Mouse (Mus musculus): ENCODE results near the gene Trim65.
"Not testable (repeated sequence)": the region's sequence is repeated elsewhere in the genome, so short reads cannot be mapped to it uniquely, and the experiment has no call there.

Trim65 gene

DNA sequence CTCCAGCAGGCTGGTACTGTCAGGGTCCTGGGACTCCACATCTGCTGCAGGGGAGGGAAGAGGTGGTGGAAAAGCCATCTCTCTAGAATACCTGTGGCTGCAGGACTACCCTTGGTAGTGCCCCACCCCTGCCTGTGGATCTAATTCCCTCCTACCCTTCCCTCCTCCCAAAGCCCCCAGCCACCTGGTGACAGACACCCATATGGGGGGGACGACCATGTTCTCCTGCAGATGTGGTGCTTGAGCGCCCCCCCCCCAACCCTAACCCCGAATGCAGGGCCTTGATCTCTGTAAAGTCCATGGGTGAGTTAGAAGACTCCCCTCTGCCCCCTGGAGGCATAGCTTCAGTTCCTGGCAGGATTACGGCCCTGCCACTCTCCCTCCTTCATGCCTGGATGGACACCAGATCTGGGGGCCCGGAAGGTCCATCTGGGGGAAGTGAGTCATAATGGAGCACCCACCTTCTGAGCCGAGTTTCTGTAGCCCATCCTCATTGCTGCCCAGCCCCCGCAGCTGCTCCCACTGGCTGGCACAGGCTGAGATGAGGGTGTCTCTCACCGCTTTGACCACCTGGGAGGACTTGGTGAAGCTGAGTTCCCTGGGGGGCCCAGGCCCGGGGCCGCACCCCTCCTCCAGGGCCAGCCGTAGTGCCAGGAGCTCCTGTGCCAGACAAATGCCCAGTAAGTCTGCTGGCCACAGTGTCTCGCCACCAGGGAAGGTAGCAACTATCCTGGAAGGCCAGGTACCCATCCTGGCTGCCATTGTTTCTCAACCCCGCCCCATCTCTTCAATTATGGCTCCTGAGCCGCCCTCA lies 23.8 kb downstream of the Trim65 start:
- no peak for DNase-seq

DNA sequence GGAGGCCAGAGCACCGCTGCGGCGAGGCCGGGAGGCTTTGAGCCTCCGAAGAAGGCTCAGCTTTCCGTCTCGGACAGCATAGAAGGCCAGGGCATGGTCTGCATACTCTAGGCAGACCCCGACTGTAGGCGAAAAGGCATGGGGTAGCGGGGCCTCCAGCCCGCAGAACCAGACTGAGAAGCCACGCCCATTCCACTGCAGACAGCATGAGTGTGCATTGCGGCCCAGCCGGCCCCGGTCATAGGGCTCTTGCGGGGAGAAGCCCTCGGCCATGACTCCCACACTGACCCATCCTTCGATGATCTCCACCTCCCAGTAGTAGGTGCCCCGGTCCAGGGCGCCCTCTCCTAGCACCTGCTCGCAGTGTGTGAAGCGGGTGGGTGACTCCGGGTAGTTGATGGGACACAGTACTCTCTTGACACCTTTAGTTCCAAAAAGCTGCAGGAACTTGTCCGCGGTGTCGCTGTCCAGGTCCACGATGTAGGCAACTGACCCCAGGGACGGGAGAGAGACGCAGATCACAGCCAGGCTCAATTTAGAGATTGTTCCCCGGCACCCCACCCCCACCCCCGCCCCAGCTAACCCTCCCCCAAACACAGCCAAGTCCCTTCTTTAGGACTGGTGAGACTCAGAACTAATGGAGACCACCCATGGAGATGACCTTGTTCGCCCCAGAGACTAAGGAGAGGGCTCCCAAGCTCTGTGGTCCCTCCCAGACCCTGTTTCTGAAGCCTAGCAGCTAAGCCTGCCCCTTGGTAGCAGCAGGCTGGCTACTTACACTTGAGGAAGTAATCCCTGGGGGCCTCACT lies 24.6 kb downstream of the Trim65 start:
- no peak for DNase-seq

DNA sequence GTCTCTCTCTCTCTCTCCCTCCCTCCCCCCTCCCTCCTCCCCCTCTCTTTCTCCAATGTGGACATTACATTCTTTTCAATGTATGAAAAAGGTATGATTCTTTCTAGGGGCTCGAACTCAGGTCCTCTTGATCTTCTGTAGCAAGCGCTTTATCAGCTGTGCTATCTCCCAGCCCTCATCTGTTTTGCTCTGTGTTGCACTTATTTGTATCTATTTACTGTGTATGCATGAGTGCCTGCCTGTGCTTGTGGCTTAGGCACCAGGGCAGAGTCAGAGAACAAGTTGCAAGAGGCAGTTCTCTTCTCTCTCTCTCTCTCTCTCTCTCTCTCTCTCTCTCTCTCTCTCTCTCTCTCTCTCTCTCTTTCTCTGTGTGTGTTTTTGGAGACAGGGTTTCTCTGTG lies 25.9 kb downstream of the Trim65 start:
- no peak for DNase-seq

DNA sequence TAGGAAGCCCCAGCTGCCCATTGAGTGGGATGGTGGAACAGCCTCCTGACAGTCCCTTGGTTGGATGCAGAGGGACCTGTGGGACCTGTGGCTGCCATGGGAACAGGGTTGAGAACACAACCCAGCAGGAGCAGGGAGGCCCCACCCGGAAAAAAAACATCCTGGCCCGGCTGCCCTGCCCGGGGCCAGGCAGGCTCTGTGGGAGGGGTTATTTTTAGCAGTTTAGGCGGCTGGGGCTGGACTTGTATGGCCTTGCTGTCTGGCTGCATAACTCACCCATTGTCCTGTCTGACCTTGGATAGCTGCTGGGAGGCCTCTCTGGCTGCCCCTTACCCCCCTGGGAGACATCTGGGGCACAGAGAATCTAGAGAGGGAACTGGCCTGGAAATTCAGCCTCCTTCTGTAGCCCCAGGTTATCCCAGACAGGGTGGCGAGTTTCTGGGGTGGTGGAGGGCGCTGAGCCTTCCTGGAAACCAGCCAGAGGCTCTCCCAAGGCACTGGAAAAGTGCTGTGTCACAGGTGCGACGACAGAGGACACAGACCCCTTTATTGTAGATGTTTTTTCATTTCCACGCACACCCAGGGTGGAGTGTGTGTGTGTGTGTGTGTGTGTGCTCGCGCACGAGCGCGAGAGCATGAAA lies 26.8 kb downstream of the Trim65 start:
- no peak for DNase-seq

DNA sequence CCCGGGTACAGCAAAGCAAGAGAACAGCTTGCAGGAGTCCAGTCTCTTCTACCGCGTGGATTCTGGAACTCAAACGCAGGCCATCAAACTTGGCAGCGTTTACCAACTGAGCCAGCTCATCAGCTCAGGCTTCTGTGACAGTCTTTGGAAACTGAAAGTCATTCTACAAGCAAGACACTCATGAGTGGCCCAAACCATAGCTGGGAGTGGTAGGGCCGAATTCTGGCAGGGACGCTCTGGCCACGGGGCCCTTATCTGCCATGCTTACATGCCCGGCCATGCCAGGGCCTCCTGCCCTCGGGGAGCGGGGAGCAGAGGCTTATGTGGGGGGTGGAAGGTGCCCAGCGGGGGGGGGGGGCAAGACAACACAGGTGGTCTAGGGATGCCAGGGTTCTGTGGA lies 27.4 kb downstream of the Trim65 start:
- DNase-seq = no peak

DNA sequence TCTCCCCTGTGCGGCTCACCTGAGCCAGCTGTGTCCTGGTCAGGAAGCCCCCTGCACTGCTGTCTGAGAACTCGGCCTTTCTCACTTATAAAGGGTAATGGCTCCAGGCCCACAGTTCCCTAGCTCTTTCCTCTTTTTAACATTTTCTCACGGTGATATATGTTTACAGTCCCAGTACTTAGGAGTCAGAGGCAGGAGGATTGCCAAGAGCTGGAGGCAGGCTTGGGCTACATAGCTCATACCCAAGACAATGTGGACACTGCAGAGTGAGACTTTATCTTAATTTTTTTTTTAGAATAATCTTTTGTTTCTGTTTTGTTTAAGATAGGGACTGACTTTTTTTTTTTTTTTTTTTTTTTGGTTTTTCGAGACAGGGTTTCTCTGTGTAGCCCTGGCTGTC lies 28.5 kb downstream of the Trim65 start:
- DNase-seq = no peak

DNA sequence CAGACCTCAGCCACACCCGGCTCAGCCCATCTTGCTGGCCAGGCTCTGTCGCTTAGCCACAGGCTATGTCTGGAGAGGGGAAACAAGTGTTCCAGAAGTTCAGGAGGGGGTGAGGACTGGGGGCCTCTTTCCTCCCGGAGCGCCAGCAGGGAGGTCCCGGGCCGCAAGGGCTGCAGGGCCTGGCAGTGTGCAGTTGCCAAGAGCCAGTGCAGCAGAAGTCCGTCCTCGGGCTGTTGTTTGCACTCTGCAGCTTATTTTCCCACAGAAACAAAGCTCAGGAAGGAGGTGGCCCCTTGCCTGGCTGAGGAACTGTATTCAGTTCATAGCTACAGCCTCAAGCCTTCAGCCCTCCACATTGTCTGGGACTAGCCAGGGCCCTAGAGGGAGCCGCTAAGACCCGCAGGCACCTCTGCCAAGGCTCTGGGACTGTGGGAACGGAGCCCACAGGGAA lies 29.0 kb downstream of the Trim65 start:
- no peak for DNase-seq

DNA sequence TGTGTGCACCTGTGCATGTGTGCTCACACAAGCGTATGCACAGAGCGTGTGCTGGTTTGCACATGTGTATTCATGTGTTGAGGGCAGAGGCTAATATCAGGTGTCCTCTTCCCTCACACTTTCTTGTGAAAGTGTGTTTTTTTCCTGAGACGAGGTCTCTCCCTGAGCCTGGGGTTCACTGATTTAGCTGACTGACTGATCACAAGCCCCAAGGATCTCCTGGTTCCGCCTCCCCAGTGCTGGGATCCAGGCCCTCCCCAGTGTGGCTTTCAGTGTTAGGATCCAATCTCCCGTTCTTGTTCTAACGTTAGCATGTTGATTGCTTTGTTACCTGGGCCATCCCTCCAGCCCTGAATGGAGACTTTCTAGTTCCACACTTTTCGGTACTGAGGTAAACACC lies 30.1 kb downstream of the Trim65 start:
- DNase-seq = no peak

DNA sequence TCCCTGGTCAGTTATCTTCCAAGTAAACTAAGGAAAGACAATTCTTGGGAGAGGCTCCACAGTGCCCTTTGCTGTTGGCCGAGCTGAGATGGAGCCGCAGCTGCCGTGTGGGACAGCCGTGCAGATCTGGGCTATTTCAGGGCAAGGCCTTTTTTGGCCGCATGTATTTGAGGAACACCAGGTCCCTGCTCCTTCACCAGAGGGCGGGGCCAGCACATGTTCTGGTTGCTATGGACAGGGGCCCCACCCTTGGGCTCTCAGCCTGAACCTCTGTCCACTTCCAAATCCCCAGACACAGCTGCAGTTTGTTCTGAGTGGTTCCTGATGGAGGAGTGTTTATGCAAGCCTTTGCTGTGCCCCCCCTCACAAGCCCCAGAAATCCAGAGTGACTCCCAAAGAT lies 30.5 kb downstream of the Trim65 start:
- DNase-seq = no peak

DNA sequence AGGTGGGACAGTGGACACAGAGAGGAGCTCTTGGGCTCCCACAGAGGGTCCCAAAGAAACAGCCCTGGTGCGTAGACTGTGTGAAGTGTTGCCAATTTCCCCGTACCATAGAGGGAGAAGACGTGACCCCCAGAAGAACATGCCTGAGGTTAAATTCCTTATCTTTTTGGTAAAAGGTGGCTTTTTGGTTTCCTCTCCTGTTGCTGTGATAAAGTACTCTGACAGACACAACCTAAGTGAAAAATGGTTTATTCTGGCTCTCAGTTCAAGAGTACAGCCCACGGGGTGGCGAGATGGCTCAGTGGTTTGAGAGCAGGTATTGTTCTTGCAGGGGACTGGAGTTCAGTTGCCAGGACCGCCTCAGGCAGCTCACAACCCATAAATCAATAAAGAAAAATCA lies 31.5 kb downstream of the Trim65 start:
- DNase-seq = no peak

DNA sequence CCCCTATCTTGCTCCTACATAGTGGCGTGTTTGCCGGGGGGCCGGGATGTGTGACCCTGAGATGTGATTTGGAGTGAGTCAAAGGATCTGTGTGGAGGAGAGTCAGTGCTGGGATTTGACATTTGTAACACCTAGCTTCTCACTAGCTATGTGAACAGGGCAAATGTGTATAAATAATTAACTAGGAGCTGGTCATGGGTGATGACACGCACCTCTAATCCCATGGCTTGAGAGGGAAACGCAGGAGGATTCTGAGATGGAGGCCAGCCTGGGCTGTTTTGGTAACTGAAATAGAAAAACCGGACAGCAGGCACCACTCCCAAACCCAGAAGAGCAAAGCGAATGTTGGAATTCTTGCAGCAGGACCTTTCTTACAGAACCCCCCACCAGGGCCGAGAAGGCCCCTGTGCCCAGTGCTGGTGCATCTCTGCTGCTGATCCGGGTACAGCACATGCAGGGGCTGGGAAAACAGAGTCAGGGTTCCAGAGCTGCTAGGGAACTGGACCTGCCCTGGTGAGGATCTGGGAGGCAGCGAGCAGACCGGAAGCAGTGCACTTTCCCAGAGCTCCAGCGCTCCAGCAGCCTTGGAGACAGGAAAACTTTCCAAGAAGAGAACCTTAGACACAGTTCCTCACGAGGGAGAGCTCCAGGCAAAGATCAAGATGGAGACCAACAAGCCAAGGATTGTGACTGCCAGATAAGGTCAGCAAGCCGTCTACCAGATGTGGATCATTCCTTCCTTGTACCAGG lies 32.0 kb downstream of the Trim65 start:
- no peak for DNase-seq

DNA sequence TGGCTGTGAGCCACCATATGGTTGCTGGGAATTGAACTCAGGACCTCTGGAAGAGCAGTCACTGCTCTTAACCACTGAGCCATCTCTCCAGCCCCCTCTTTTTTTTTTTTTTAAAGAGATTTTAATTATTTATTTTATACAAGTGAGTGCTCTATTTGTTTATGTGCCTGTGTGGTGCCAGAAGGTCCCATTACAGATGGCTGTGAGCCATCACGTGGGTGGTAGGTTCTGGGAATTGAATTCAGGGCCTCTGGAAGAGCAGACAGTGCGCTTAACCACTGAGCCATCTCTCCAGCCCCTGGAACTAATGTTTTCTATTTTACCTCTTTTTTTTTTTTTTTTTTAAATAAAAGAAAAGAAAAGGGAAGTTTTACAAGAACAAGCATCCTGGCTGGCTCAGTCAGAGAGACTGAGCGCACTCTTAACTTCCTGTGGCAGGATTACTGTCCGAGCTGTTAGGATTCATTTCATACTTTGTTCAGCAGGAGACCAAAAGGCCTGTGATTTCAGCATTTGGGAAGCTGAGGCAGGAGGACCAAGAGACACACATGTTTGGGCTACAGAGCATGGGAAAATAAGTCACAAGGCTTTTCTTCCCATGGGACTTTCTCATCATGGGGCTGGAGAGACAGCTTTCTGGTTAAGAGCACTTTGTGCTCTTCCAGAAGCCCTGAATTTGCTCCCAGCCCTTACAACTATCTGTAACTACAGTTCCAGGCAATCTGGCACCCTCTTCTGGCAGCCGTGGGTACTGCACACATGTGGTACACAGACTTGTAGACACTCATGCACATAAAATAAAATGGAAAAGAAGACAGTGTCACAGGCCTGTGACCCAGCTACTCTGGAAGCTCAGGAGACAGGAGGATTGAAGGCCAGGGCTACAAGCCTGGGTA lies 34.5 kb downstream of the Trim65 start:
- no peak for DNase-seq

DNA sequence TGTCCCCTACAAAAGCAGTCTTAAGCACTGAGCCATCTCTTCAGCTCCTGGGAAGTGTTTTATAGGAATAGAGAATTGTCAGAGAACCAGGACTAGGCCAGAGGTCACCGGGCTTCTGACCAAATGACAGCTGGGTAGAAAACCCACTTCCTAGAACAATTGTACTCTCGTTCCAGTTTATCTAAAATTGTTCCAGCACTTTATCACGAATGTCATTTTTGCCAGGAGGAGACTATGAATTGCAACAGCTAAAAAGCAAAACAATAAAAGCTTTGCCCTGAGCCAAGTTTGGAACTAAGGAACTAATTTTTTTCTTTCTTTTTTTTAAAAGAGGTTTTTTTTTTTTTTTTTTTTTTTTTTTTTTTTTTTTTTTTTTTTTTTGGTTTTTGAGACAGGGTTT lies 35.4 kb downstream of the Trim65 start:
- no peak for DNase-seq

DNA sequence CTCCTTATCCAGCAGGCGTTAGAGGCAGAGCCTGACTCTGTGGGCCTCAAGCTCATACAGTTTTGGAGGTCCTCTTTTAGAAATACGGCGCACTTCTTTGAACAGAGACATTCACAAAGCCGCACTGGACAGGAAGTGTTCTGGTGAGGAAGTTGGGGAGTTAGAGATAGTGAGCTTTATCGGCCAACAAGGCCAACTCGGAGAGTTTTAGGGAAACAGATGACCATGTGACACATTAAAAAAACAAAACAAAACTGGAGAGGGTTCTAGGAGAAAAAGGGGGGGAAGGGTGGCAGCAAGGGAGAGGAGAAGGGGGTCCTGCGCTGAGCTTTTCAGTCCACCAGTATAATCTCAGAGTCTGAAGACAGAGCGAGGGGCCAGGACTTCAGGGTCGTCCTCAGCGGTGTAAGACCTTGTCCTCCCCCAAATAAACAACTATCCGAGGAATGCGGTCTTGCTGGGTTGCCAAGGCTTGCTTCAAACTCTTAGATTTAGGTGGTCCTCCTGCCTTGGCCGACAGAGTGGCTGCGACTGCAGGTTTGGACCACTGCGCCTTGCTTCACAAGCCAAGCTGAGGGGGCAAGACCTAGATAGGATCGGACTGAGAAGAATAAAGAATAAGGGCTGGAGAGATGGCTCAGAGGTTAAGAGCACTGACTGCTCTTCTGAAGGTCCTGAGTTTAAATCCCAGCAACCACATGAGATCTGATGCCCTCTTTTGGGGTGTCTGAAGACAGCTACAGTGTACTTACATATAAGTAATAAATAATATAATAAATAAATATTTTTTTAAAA lies 37.0 kb downstream of the Trim65 start:
- DNase-seq = no peak

DNA sequence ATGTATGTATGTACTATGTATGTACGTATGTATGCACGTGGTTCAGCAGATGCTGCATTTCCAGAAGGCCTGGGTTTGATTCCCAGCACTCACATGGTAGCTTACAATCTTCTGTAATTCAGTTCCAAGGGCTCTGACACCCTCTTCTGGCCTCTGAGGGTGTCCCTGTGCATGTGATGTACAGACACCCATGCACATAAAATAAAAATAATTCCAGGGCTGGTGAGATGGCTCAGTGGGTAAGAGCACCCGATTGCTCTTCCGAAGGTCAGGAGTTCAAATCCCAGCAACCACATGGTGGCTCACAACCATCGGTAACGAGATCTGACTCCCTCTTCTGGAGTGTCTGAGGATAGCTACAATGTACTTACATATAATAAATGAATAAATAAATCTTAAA lies 38.0 kb downstream of the Trim65 start:
- not testable (repeated sequence) for DNase-seq

DNA sequence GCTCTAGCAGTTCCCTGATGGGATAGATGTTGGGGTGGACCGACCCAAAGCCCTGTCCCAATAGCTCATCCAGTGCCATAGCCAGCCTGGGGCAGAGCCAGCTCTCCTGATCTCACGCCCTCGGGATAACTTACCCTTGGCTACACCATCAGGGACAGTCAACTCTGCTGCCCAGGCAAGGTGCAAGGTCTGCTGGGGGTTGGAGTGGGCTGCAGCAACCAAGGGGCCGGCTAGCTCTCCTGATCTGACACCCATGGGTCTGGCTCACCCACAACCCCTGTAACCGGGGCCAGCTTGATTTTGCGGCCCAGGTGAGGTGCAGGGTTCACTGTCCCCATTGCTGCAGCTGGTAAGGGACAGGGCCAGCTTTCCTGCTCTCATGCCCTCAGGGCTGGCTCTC lies 39.3 kb downstream of the Trim65 start:
- DNase-seq = no peak

DNA sequence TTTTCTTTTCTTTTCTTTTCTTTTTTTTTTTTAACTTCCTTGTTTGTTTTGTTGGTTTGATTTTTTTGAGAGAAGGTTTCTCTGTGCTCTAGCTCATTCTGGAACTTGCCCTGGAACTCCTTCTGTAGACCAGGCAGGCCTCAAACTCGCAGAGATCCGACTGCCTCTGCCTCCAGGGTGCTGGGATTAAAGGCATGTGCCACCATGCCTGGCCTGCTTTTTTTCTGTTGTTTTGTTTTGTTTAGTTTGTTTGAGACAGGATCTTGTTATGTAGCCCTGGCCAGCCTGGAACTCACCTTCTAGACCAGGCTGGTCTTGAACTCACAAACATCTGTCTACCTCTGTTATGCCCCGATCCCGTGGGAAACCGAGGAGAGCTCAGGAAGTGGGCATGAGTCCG lies 41.4 kb downstream of the Trim65 start:
- no peak for DNase-seq

DNA sequence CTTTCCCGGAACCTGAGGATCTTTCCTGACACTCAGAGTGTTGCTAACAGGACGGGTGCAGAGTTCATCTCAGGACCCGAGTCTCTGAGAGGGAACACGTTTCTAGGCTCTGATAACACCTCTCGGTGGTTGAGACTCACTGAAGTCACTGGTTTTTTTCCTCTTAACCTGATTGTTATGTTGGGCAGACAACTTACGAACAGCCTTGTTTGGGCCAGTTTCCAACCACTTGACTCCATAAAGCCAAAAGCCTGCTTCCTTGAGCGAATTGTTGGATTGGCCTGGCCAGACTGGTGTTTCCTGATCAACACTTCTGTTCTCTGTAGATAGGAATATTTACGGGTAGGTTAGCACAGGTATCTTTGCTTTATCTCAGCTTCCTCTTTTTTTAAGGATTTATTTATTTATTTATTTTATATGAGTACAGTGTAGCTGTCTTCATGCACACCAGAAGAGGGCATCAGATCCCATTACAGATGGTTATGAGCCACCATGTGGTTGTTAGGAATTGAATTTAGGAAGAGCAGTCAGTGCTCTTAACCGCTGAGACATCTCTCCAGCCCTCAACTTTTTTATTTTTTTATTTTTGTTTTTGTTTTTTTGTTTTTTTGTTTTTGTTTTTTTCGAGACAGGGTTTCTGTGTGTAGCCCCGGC lies 42.1 kb downstream of the Trim65 start:
- no peak for DNase-seq

DNA sequence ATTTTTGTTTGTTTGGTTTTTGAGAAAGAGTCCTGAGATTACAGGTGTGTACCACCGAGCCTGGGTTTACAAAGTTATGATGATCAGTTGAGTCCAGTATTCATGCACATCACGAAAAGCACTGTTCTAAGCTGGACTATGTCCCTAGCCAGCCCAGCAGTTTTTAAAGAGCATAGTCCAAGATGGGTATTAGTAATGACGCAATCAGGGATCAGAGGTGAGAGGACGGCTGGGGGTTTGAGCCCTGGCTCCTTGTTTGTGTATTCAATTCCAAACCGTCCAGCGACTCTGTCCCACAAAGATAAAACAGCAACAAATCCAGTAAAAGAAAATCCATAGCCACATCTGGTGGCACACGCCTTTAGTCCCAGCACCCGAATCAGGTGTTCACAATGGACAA lies 42.7 kb downstream of the Trim65 start:
- no peak for DNase-seq
